Mouse (Mus musculus): ENCODE data around the gene Cnn1.

The Cnn1 gene

DNA sequence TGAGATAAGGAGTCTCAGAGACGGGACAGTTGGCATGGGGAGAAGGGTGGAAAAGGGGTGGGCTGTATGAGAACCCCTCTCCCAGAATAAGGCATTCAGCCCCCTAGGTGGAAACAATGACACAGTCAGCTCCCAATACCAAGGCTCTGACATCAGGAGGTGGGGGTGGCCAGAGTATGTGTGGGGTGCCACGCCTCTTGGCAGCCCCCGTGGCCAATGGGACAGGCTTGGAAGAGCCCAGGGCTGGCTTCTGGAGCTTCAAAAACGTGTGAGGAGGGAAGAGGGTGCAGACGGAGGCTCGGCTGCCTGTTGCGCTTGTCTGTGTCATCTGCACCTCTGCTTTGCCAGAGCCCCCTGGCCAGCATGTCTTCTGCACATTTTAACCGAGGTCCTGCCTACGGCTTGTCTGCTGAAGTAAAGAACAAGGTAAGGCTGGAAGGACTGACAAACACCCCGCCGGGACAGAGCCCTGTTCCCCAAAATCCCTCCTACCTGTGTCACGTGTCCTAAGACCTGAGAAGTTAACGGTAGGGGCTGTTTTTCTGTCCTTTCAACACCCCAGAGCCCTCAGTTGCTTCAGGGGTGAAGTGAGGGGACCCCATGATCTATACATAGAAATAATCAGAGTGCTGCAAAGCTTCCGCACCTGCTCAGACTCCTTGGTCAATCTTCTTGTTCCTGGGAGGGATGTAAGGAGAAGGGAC, at the start of gene Cnn1:
Gene Cnn1 (plus strand): TSS at position 224 of the 704 bp plus-strand sequence.
- no peak for DNase-seq (ENCODE audit: low read depth, low spot score)

DNA sequence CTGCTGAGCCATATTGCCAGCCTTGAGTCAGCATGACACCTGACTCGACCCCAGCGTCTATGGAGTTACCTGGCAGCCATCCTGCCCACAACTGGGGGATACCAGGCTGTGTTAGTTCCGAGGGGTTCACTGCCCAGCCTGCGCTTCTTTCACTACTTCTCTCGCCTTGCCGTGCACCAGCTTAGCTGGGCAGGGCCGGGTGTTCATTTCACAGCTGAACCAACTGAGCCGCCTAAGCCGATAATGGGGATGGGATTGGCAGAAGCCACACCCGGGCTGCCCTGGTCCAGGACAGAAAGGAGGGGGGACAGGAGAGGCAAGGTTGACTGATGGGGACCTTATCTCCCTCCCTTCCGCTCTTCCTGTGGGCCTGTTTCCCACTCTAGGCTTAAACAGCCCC, 49.7 kb upstream of the Cnn1 start:
- no peak for DNase-seq (ENCODE audit: low read depth, low spot score)

DNA sequence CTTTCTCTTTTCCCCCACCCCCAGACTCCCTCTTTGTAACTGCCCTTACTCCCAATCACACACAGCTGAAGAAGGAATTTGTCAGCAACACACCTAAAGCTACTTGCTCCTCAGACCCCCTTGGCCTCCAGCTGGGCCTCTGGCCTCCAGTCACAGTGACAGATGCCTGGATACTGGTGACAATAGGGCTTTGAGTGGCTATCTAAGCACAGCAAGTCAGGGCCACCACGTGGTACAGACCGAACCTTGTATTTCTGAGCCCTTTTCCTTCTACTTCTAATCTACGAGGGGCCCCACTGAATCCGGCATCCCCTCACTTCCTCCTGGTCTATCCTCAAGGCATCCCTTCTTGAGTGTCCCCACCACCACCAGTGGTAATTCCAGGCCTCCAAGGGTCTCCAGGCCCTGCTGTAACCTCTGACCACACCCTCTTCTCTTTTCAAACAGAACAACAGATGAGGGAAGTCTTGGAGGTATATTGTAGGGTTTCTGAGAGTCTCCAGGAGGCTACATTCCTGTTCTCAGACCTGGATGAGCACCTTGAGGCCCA, 49.2 kb upstream of the Cnn1 start:
- DNase-seq (ENCODE audit: low read depth, low spot score), result no peak

DNA sequence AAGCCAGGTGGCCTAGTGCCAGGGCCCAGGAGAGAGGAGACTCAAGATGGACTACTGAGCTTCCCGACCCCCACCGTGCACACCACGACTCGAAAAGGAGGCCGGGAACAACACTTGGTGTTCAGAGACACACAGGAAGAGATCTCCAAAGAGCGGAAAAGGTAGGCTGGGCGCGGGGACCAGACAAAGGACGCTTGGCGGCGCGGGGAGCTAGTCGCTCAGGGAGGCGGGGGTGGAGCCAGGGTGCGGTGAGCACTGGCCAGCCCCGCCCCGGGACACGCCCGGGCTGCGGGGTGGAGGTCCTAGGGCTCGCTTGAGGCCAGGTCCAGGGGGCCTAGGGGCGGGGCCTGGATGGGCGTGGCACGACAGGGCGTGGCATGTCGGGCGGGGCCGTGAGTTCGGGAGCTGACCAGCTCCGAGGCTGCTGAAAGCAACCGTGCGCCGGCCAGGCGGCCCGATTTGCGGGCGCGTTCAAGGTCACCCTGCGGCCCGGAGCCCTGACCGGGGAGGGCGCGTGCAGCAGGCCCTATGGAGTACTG, 48.6 kb upstream of the Cnn1 start:
- peak; percentile 89 for DNase-seq (ENCODE audit: low read depth, low spot score)

DNA sequence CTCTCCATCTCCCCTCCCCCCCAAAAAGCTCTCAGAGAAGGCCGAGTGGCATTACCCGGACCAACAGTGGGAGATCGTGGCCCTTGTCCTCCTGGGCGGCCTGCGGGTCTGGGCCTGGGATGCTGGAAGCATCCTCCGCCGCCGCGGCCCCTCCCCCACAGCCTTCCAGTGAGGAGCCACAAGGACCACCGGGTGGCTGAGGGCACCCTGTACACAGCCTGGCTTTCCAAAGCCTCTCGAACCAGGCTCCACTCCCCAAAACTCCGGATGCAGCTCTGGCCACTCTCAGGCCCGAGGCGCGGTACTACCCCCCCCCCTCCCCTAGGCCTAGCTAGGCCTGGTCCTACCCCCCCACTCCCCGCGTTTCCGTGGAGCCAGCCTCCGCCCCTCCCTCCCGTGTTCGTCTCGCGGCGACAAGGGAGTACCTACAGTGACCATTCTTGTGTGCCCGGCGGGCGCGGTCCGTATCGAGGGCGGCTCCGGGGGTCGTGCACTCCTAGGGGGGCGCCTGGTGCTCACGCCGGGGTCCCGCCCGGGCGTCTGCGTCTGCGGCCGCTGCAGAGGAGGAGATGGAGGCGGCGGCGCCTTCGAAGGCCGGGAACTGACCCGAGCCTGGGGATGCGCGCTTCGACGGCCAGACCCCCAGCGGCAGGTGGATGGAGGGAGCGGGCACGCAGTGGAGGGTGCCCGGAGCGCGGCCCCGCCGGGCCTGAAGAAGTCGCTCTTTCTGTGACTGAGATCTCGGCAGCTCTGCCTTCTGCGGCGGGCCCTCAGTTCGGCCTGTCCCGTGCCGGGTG, 47.7 kb upstream of the Cnn1 start:
- DNase-seq (ENCODE audit: low read depth, low spot score), result no peak

DNA sequence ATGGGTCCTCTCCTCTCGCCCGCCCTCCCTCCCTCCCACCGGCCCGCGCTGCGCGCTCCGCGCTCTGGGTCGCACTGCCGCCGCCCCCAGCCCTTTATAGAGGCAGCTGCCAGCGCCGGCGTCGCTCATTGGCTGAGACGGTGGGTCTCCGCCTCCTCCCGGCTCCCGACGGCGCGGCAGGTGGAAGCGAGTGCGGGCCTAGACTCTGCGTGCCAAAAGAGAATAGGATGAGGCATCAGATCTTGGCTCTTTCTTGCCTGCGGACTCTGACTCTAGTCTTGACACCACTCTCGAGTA, 47.1 kb upstream of the Cnn1 start, which contains the start of gene Elavl3:
Gene Elavl3 (minus strand): TSS at position 66 of the 297 bp plus-strand sequence.
- peak; percentile 72 for DNase-seq (ENCODE audit: low read depth, low spot score)

DNA sequence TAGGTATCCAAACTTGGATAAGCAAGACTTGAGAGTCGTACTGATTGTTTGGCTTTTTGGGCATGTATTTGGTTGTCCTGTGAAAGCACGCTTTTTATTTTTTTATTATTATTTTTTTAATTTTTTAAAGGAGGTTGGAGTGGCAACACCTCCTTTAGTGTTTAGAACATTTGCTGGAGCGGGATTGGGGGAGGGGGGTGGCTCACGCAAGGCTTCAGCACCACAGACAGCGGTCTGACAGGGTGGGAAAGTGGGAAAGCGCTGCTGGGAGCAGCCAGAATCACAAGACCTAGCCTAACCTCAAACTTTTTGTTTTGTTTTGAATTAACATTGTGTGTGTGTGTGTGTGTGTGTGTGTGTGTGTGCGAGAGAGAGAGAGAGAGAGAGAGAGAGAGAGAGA, 45.4 kb upstream of the Cnn1 start:
- peak; percentile 47 for DNase-seq (ENCODE audit: low read depth, low spot score)

DNA sequence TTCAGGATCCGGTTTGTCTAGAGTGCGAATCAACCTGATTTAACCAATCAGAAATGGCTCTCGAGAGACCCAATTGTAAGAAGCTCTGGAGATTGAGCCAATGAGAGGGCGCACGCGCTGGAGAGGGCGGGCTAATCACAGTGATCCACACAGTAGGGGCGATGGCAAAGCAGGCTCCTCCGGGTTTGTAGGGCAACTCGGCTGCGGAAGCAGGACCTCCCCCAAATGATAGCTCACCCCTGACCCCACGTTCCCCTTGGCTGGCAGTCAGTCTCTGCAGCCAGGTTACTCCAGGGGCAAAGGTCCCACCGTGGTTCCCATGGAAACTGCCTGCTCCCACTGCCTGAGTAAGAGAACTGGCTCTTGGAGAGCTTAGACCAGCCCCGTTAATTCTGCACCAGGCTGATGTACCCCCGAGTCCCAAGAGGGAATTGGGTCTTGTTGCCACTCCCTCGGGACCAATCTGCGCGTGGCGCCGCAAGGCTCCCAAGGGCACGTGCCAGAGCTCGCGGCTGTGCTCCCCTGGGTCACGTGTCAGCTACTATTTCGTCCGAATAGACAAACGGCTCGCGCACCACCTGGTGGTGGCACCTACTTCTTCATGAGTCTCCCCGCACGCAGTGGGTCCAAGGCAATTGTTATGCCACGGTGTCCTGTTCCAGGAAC, 44.5 kb upstream of the Cnn1 start:
- DNase-seq (ENCODE audit: low read depth, low spot score), result peak; percentile 96

DNA sequence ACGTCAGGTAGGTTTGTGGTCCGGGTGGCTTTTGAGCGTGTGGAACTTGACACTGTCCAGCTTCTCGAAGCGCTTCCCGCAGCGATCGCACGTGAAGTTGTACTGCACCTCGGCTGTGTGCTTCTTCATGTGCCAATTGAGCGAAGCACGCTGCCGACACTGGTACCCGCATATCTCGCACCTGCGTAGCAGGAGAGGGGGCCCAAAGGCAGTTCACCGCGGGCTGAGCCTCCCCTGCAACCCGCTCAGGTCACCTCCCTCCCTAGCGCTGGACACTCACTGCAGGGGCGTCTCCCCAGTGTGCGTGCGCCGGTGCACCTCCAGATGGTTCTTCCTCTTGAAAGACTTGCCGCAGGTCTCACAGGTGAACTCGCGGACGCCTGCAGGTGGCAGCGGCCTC, 43.3 kb upstream of the Cnn1 start:
- no peak for DNase-seq (ENCODE audit: low read depth, low spot score)

DNA sequence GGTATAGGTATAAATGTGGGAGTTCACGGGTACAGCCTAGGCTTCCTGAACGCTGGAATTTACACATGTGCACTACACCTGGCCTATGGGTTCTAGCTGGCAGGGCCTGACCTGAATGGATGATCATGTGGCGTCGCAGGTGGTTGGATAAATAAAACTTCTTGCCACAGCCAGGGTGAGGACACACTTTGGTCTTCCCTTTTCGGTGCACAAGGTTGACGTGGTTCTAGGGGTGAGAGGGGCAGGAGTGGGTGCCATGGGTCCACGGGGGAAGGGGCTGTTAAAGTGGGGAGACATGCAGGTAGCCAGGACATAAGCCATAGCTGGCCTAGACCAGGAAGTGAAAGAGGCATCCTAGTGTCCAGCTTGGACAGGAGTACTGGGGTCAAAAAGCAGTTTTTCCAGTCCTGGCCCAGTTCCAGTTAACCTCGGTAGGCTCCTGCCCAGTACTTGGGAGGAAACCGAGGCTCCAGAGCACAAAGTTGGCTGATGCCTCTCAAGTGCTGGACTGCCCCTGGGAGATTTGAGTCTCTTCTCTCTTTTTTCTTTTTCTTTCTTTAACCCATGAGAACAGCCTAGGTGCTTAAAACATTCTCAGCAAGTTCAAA, 42.6 kb upstream of the Cnn1 start:
- DNase-seq (ENCODE audit: low read depth, low spot score), result no peak

DNA sequence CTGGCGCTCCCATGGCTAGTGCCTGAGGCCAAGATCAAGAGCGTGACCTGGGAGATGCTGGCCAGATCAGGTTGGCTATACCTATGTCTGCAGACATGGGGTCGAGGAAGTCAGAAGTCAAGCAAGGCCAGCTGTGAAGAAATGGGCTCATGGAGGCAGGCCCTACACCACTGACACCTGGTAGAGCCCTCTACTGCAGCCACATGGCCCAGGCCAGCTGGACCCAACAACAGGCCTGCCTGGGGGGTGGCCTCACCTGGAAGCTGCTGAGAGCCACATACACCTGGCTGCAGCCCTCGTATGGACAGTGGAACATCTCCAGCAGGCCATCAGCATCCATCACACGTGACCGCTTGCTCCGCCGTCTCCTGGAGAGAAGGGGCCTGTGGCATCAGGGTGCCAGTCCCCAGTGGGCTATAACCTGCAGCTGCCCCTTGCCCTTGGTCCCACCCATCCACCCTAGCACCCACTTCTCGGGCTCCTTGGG, 41.9 kb upstream of the Cnn1 start:
- no peak for DNase-seq (ENCODE audit: low read depth, low spot score)

DNA sequence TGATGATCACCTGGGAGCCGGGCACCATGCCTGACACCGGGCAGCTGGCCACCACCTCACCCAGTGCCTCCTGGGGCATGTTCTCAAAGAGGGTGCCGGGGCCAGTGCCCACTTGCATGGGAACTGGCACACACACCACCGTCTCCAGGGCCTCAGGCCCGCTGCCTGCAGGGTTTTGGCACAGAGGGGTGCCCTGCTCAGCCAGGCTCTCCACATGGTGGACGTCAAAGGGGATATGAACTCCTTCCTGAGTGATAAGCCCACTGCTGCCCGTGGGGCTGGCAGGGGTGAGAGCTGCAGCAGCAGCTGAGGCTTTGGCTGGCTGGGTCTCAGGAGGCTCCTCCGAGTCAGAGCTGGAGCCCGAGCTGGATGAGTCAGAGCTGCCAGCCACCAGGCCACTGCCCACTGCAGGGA, 41.0 kb upstream of the Cnn1 start:
- DNase-seq (ENCODE audit: low read depth, low spot score), result no peak

DNA sequence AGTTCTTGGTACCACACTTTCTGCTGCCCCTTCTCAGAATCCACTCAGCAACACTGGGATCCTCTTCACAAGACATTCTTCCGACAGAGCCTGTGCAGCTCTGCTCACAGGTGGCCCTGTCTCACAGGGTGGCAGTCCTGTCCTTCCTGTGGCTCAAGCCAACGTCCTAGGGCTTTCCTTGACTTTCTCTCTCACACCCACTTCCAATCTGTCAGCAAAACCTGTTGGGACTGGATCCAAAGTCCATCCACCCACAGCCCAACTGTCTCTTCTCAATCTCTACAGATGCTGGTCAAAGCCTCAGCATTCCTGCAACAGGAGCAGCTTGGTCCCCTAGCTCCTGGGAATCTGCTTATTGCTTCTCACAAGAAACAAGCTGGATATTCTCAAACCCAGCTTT, 37.7 kb upstream of the Cnn1 start:
- DNase-seq (ENCODE audit: low read depth, low spot score), result no peak

DNA sequence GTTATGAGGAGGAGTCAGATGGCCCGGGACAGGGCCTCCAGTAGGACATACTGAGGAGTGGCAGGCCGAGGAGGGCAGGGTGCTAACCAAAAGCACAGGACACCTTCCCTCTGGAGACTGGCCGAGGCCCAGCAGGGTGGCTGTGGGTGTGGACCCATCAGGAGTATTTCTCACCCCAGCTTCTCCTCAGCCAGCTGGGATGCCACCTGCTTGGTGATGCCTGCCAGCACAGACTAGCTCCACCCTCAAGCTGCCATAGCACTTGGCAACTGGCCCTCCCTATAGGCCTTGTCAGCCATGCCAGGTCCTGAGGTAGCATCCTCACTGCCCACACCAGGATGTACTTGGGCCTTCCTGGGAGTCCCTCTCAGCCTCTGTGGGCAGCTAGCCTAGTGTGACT, 34.7 kb upstream of the Cnn1 start:
- DNase-seq (ENCODE audit: low read depth, low spot score), result no peak

DNA sequence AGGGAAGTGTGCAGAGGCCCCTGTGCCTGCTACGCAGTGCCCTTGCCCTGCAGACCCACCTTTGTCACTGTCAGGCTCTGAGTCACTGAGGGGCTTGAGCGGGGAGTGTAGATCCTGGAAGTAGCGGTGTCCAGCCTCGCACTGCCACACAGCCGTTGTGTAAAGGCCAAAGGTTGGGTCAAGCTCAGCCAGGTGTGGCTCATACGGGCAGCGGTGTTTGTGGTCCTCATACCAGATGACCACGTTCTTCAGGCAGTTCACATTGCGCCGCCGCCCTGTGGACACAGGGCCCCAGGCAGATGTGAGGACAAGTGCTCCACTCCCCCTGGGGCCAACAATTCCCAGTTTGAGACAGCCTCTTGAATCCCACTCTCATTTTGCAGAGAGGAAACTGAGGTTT, 33.4 kb upstream of the Cnn1 start:
- DNase-seq (ENCODE audit: low read depth, low spot score), result no peak

DNA sequence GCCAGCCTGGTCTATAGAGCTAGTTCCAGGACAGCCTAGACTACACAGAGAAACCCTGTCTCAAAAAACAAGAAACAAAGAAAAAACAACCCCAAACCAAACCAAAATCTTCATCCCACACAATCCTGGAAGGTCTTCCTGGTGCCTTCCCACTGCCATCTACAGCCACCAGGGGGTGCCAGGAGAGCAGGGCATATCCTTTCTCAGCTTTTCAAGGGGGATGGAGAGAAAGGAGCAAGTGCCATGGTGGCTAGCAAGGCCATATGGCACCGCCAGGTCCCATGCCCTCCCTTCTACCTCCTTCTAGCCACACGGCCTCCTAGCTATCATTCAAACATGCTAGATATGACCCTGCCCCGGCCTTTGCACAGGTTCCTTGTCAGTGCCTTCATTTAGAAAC, 32.6 kb upstream of the Cnn1 start:
- DNase-seq (ENCODE audit: low read depth, low spot score), result peak; percentile 53

DNA sequence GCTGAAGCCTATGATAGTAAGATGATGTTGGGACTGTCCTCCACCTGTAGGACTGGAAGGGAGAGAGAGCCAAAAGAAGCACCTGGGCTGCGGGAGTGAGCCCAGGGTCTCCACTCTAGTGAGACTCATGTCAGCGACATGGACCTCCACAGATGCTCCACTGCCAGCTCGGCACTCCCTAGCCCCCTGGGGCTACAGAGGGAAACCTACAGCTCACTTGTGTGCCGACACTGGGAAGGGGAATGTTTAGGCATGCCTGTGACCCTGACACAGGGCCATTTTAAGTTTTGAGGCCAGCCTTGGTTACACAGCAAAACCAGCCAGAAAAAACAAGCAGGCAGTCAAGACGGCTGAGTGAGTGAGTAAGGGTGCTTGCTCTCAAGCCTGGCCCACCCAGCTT, 31.8 kb upstream of the Cnn1 start:
- DNase-seq (ENCODE audit: low read depth, low spot score), result no peak

DNA sequence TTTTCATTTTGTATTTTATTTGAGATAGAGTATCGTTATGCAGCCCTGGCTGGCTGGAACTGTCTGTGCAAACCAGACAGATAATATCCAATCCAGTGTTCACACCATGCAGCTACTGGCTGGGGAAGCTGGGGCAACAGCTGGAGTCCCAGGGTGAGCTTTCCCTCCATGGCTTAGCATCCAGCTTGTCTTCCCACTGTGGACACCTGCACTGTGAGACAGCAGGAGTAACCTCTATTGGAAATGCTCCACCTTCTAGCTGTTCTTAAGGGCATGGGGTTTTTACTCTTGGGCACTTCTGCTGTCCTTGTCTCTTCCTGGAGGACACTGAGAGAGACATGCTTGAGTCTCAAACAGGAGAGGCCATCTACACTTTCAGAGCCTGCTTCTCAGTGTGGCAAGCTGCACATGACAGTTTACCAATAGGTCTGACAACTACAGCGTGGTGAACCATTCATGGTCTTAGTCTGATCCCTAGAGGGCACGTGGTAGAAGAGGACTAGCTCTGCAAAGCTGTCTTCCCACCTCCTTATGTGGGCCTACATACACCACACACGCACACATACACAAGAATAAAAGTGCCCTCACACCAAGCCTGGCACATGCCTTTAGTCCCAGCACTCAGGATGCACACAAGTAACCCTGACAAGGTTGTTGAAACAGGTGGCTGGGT, 29.0 kb upstream of the Cnn1 start:
- DNase-seq (ENCODE audit: low read depth, low spot score), result no peak

DNA sequence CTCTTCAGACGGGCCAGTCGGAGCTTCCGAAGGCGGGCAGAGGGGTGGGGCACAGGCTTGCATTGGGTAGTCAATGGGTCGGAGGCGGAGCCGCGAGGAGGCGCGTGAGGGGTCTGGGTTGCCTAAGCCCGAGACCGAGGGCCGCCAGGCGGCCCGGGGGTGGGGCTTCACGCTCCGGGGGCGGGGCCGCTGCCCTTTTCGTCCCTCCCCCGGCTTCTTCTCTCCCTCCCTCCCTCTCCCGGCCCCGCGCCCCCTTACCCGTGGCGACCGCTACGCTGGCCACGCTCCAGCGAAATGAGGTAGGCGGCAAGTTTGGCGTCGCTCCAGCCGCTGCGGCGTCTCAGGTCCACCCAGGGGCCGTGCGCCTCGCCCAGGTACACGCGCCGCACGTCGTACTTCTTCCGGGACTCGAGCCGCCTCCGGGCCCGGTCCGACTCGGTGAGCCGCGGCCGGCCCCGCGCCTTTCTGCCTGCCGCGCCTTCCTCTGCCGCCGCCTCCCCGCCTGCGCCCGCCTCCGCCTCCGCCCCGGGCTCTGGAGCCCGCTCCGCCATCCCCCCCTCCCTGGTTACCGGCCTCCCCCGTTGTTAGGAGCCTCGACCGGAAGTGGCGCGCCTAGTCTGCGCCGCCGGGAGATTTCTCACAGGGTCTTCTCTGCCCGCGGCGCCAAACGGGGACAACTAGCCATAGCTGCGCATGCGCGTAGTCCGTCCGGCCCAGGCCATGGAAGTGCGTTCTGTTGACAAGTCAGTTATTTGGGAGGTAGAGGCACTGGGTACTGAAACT, 28.0 kb upstream of the Cnn1 start, which contains the start of the genes Gm49318 and Zfp653:
Gene Gm49318 (minus strand): TSS at position 469 of the 783 bp plus-strand sequence.
Gene Zfp653 (minus strand): TSS at position 586 of the 783 bp plus-strand sequence.
- peak; percentile 97 for DNase-seq (ENCODE audit: low read depth, low spot score)

DNA sequence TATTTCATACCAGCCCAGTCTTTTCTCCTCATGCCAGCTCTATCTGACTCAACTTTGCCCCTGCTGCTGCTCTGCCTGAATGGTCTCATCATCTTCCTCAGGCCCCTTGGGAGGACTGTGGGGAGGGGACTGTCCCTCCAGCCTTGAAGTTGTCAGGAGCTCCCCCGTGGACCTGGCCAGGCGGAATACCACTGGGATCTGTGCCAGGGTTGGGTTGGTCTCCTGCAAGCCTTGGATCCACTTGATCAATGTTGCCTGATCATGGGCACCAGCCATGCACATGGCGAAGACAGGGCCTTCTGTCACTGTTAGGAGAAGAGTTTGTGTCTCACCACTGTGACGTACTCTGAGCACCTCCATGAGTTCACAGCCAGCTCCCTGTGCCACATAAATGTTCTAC, 26.7 kb upstream of the Cnn1 start:
- no peak for DNase-seq (ENCODE audit: low read depth, low spot score)

All from ES-CJ7 (cell line).